Mouse (Mus musculus) layer of hippocampus, postnatal 25 days (tissue): ENCODE measurements around the gene E130308A19Rik. TPM values are rescaled to one million over a fixed set of nuclear protein-coding genes. Genes with fewer than 3 reads are reported as not detected.

ENCODE experiments used
- DNase-seq, 2 experiments: peaks; one replicate each; pipeline ENCODE4 v3.0.0; 2022; ENCODE audit warnings: mixed read lengths in 2 of 2, low spot score in 1 of 2; ENCODE audit errors: extremely low spot score in 1 of 2
- total RNA-seq, 2 experiments: library from RNA; stranded (reverse); gene quantifications; 2 replicates each; pipeline ENCODE4 v1.2.3; 2021

E130308A19Rik gene
- total RNA-seq, 2 experiments from 2014 or later = 12.8 to 13.9 TPM

- no peak for DNase-seq
Observed at GRCm38 (mm10) chr4:59721811-59722210, 95.8 kb downstream of the E130308A19Rik start.

- no peak for DNase-seq
Observed at GRCm38 (mm10) chr4:59725579-59725978, 99.6 kb downstream of the E130308A19Rik start.

GRCm38 (mm10) chr4:59726501-59726900 lies 100.5 kb downstream of the E130308A19Rik start:
- no peak for DNase-seq

- DNase-seq = no peak
Observed at GRCm38 (mm10) chr4:59727187-59727877, 101.3 kb downstream of the E130308A19Rik start.

- DNase-seq = no peak
Observed at GRCm38 (mm10) chr4:59727878-59728261, 101.9 kb downstream of the E130308A19Rik start.

GRCm38 (mm10) chr4:59728839-59729238 lies 102.8 kb downstream of the E130308A19Rik start:
- no peak for DNase-seq

GRCm38 (mm10) chr4:59731544-59731943 lies 105.5 kb downstream of the E130308A19Rik start:
- DNase-seq = no peak

- no peak for DNase-seq
Observed at GRCm38 (mm10) chr4:59739321-59739720, 113.3 kb downstream of the E130308A19Rik start.

- DNase-seq = no peak
Observed at GRCm38 (mm10) chr4:59739882-59740281, 113.9 kb downstream of the E130308A19Rik start.

GRCm38 (mm10) chr4:59753491-59754140 lies 127.6 kb downstream of the E130308A19Rik start:
- no peak for DNase-seq

GRCm38 (mm10) chr4:59756332-59757082 lies 130.5 kb downstream of the E130308A19Rik start:
- peak in 1 of 2 experiments; percentile 61 for DNase-seq

- DNase-seq = no peak
Observed at GRCm38 (mm10) chr4:59757452-59758435, 131.7 kb downstream of the E130308A19Rik start.

- no peak for DNase-seq
Observed at GRCm38 (mm10) chr4:59760016-59760415, 134.0 kb downstream of the E130308A19Rik start.

- no peak for DNase-seq
Observed at GRCm38 (mm10) chr4:59760636-59761364, 134.8 kb downstream of the E130308A19Rik start.

- DNase-seq = no peak
Observed at GRCm38 (mm10) chr4:59761365-59761729, 135.3 kb downstream of the E130308A19Rik start.

GRCm38 (mm10) chr4:59764950-59765349 lies 138.9 kb downstream of the E130308A19Rik start:
- no peak for DNase-seq

- no peak for DNase-seq
Observed at GRCm38 (mm10) chr4:59765385-59766005, 139.5 kb downstream of the E130308A19Rik start.

GRCm38 (mm10) chr4:59767717-59768116 lies 141.7 kb downstream of the E130308A19Rik start:
- no peak for DNase-seq
